Mouse (Mus musculus) adrenal gland, postnatal 14 days (tissue): ENCODE measurements around the gene P2ry13. TPM values are rescaled to one million over a fixed set of nuclear protein-coding genes. Genes with fewer than 3 reads are reported as not detected.

Experiments
- DNase-seq: peaks from one replicate; pipeline ENCODE4 v3.0.0; 2021; ENCODE audit warnings: mixed read lengths
- total RNA-seq: library from RNA; stranded (reverse); gene quantifications from 2 replicates; pipeline ENCODE4 v1.2.3, GENCODE M21; 2021

Gene P2ry13
- total RNA-seq, 1 experiment from 2014 or later = 0.82 TPM

DNA sequence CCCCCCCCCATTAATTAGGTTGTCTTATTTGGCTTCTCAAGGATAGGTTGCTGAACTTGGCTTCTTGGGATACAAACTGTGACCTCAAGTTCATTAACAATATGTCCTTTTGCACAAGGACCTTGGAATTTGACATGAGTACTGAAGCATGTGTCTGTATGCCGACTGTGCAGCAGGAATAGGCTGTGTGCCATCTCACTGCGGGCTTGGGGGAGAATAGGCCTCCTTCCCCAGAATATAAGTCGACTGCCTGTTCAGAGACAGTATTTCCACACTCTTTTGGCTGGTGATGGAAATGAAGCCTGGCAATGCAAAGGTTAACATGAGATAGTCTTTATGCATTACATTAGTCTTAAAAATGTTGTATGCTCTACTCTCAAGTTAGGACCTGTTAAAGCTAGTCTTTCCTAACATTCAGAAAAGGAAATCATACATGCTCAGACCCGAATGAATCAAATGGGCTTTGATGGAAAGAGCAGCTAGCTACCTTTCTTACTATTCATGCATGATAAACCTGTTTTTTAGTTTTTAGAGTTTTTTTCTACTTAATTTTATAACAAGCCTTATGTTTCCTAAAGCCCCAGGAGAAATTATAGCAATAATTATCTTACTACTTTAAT, 13.2 kb downstream of the P2ry13 start:
- no peak for DNase-seq

DNA sequence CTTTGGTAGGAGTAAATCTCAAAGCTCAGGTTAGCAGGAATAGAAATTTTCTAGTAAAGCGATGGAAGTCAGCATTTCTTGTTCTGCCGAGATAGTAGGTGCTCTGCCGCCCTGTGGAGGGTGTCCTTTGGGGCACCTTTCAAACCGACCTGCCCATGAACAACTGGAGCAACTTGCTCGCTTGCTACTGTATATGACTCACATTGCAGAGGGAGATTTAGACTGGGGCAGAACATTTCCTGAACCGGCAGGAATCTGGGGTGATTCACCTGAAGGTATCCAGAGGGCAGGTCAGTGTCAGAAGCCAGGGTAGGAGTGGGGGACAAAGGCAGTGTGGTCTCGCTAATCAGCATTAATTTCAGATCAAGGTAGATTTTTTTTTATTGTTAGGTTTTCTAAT, 15.7 kb downstream of the P2ry13 start, which contains the start of gene Gpr87:
Gene Gpr87, minus strand, starts transcription at position 167 of the 400 bp plus-strand sequence.
- DNase-seq = no peak

GRCm38 (mm10) chr3:59194099-59194498, 16.6 kb downstream of the P2ry13 start:
- DNase-seq = no peak

DNA sequence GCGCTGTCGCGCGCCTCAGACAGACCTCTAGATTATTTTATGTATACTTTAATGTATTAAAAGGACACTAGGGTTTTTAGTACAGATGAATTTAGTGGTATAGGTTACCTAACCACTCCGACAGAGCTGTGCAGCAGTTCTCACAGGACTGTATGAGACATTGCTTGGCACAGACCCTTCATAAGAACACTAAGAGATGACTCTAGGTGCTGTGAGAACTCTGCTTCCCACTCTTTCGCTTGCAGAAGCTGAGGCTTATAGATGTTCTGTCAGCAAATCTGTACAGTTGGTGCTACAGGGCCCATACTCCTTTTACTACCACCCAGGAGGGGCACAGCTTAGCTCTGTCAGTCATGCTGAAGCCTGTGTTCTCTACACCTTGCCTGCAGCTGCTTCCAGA, 19.0 kb downstream of the P2ry13 start:
- DNase-seq = no peak

- no peak for DNase-seq
These were observed 23.3 kb downstream of the P2ry13 start for GRCm38 (mm10) chr3:59187336-59187735.

GRCm38 (mm10) chr3:59185662-59186061, 25.0 kb downstream of the P2ry13 start:
- no peak for DNase-seq

DNA sequence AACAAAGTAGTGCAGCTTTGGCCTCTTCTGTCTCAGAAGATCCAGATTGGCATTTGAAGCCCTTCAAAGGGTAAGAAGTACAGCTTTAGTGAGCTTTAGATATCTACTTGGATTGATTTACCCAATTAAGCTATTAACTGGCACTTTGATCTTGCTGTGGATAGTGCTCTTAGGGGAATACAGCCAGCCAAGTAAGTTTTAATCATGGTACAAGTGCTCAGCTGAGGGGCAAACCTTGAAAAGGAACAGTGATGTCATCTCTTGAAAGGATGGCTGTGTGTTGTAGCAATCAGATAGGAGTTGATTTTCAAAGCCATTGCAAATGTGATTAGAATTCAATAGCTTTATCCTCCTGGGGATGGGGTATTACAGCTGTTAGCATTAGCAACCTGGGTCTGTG, 28.6 kb downstream of the P2ry13 start:
- DNase-seq = no peak

DNA sequence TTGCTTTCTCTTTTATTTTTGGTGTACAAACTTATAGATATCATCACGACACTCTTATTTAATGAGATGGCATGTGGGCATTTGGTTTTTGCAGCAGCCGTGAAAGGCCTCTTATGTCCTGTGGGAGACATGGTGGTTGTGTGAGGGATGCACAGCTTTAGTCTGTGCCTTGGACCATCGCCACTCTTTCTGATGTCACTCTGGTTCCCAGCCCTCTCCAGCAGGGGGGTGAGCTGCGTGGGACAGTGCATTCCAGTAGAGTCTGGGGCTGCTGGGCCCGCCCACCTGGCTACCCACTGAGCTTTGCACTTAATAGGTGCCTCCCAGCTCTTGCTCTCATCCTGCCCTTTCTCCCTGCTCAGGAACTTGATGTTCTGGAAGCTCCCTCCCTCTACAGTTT, 29.5 kb downstream of the P2ry13 start:
- no peak for DNase-seq

DNA sequence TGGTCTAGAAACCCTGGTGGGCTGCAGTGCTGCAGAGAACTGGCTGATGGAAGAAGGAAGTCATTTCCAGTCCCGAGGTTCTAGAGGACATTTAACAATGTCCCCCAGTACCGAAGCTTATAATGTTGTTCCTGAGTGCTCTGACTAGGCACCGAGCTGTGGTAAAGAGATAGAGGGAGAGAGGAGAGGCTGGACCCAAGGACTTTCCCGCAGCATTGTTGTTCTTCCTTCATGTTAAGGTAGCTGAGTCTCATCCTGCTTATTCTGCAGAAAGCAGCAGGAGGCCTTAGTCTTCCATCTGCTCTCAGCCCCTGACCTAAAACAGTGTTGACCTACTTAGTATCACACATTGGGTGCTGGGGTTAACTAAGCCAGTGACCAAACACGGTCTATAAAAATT, 33.8 kb downstream of the P2ry13 start:
- DNase-seq = no peak

- peak; percentile 74 for DNase-seq
These were observed 35.4 kb downstream of the P2ry13 start for GRCm38 (mm10) chr3:59175234-59175633.

DNA sequence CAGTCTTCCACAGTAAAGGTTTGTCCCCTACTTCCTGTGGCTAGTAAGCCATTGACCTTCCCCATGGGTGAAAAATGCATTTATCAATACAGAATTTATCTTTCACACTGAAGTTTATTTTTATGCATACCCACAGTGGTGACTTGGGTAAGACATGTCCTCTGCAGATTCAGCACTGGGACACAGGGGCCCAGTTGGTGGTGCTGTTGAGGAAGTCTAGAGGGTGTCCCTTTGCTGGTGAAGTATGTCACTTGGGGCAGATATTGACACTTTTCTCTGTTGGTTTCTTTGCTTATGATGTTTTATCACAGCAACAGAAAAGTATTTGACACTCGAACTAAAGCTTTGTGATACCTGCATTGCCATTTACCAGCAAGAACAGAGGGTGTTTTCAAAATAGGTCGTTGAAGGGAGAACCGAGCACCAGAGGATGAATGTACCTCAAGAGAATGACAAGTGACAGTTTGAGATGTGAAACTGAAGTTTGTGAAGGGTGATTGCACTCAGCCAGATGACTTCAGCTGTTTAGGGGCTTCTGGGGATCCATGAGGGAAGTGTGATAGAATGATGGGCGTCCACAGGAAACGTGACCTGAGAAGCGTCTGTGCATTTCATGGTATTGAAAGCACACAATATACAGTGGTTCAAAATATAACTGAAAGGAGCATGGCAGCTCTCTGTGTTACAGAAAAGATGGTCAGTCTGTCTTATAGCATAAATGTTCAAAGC, 36.1 kb downstream of the P2ry13 start:
- no peak for DNase-seq

DNA sequence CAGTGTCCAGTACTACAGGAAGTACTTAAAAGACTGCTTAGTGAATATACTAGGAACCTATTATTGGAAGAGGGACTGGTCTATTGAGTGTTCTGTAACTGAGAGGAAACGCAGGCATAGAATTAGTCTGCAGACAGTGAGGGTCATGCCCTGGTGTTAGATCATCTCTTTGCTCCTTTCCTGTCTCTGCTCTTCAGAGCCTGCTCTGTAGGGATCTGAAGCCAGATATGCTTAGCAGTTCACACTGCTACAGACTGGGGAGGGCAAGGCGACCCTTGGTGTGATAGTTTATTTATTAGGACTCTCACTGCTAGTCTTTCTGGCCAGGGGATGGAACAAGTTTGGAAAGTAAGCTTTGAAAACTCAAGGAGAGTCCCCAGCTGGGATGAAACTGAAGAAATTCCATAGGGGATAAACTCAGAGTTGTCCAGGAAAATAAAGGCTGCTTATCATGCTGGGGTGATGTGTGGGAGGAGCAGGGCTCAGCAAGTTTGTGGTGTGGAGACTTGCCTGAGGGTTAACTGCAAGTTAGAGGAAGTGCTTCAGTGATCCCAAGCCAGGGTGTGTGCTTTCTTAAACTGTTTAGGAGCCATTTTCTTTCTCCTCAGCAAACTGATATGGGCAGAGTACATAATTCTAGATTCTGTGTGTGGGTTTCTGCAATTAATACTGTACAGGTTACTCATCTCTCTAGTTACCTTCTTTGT, 40.6 kb downstream of the P2ry13 start:
- DNase-seq = no peak

DNA sequence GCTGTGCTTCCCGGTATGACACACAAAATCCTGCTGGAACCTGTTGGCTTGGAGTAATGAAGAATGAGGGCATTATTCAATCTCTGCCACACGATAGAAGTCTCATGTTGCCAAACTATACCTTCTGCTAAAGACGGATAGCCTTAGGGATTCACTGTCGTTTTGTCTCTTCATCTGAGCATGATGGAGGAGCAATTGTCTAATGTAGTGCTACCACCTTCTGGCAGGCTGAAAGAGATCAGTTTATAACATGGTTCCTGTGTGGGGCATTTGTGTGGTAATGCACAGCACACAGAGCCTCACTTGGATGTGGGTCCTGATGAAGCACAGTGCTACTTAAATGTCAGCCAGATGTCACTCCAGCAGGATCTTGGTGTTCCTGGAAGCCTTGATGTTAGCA, 41.5 kb downstream of the P2ry13 start:
- DNase-seq = no peak

DNA sequence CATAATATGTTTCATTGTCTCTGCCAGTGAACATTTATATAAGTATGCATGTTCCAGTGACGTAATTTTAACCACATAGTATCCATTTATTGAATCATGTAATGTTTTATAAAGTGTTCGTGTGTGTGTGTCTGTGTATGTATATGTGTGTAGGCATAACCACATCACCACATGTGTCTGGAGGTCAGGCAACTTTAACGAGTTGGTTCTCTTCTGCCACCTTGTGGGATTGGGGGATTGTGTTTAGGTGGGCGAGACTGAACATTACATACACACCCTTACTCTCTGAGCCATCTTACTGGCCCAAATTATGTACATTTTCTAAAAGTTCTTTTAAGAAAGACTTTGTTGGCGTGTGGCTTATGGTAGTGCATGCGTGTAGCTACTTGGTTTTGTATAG, 42.2 kb downstream of the P2ry13 start:
- DNase-seq = no peak

DNA sequence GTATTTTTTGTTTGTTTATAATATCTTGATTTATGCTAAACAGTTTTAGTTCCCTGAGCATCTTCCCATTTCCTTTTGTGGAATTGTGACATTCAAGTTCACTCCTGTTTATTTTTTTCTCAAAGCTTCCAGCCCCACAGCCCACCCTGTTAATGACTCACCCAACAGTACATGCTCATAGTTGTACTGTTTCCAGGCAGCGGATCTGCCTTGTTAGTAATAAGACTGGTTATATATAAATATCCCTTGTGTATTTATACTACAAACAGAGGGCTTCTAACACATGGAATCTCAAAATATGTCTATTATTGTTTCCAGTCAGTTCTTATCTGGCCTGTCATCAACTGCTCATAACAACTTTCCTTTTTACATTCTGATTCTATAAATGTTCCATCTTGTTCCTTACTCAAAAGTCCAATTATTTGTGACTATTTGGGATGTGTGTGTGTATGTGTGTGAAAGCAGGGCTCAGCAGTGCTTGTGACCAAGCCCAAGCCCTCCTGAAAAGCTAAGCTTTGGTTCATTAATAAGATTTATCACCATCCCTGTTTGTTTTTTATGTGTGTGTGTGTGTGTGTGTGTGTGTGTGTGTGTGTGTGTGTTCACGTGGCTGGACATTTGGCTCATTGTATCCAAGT, 43.1 kb downstream of the P2ry13 start:
- DNase-seq = no peak

GRCm38 (mm10) chr3:59160465-59160864, 50.2 kb downstream of the P2ry13 start:
- no peak for DNase-seq

Other genes with a start within 250 kb of the P2ry13 start
- gene Med12l, start 205.1 kb downstream of the P2ry13 start, total RNA-seq = 12.1 and 14.4 TPM in 2 replicates
- 0.59 and 2.6 TPM in 2 replicates for gene Gpr171, start 109.1 kb downstream of the P2ry13 start, total RNA-seq
- 11.7 and 17.6 TPM in 2 replicates for gene P2ry14, start 57.3 kb downstream of the P2ry13 start, total RNA-seq
- not detected in 2 replicates for gene Gpr87, start 15.8 kb downstream of the P2ry13 start, total RNA-seq
- gene P2ry12, start 52.0 kb upstream of the P2ry13 start, total RNA-seq = 3.9 and 4.0 TPM in 2 replicates
- gene Igsf10, start 133.5 kb upstream of the P2ry13 start, total RNA-seq = 5.4 and 7.5 TPM in 2 replicates